9 mouse cellular contexts compared by ENCODE assay signal in the genomic region with DNA sequence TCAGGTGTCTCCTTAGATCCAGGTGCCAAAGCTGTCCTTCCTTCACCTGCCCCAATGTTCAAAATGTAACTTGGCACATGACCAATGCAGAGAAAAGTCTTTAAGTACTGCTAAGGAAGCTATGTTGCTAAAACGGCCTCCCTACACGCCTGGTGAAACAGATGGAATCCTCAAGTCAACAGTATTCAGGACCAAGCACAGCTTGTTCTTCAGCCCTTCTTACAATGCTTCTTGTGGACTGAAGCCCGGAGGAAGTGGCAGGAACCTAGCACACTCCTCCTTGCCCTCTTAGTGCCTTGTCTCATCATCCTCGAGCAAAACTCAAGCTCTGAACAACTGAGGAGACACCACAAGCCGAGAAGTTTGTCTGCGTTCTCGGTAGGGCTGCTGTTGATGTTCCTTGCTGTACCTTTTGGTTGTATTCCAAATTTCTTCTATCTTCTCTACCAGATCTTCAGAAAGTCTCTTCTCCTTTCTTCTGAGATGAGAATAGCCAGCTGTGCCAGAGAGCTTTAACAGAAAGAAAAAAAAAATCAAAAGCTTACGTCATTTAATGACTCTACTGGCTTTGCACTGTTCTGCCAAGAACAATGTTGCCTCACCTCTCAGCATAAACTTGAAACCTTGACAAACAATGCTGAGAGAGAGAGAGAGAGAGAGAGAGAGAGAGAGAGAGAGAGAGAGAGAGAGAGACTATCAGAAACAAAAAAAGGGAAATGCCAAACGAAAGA. TPM values are rescaled to one million over a fixed set of nuclear protein-coding genes. Genes with fewer than 3 reads are reported as not detected.
DNase-seq lines count a peak whose midpoint lies in the region; ATAC-seq and TF ChIP-seq lines count a peak whose summit lies in the region.
"Had no signal": no experiment of that assay in that cellular context is flagged by ENCODE, and none has a peak within 500 bp of the region (broad histone marks: within the 10 kb centered on the region; RNA-seq: fewer than 3 reads in every experiment).

No protein-coding gene starts in this region.

- no peak overlapping the region for H3K27ac ChIP-seq in liver, adult 2 months (replicated peaks; ENCODE audit: insufficient read depth, low read depth, low read length)
- H3K27ac ChIP-seq in liver, embryonic 11.5 days (ENCODE audit: low read depth, low read length): no peak overlapping the region
- H3K27ac ChIP-seq in kidney, embryonic 14.5 days (ENCODE audit: low read depth, low read length): 0 out of 2 replicates have a peak overlapping the region, but pooled peaks have one; percentile 3
- H3K27ac ChIP-seq: limb, embryonic 13.5 days had no signal

- H3K79me2 ChIP-seq in liver, adult 2 months (ENCODE audit: control insufficient read depth, insufficient read depth, low read length): no peaks in the 10 kb centered on the region; the same call in 1 of the 2 replicates
- H3K79me2 ChIP-seq in myocyte (ENCODE audit: control insufficient read depth, insufficient read depth): no peaks in the 10 kb centered on the region

- TF ChIP-seq CTCF in liver, adult 2 months (IDR thresholded peaks at IDR 0.05; ENCODE audit: low read depth, low read length): no peak

- H3K27me3 ChIP-seq in liver, adult 2 months (ENCODE audit: control insufficient read depth, insufficient read depth, low read length): no peaks in the 10 kb centered on the region
- no peaks in the 10 kb centered on the region for H3K27me3 ChIP-seq in liver, embryonic 11.5 days (replicated peaks; ENCODE audit: control insufficient read depth, insufficient read depth, low read length)
- H3K27me3 ChIP-seq in kidney, embryonic 14.5 days (ENCODE audit: control insufficient read depth, insufficient read depth, low read length): no peaks in the 10 kb centered on the region
- H3K27me3 ChIP-seq in myocyte (ENCODE audit: control insufficient read depth, insufficient read depth, insufficient read length): no peaks in the 10 kb centered on the region
- H3K27me3 ChIP-seq: limb, embryonic 13.5 days had no signal

- H3ac ChIP-seq in myocyte (ENCODE audit: control insufficient read depth, insufficient read length): no peak overlapping the region

- no peak overlapping the region for H3K9ac ChIP-seq in liver, adult 2 months (ENCODE audit: low read depth, low read length)
- H3K9ac ChIP-seq in liver, embryonic 11.5 days (ENCODE audit: low read depth, low read length): no peak overlapping the region
- no peak overlapping the region for H3K9ac ChIP-seq in kidney, embryonic 14.5 days (ENCODE audit: low read depth, low read length)
- H3K9ac ChIP-seq: limb, embryonic 13.5 days had no signal

- H3K4me2 ChIP-seq in liver, embryonic 11.5 days: no peak overlapping the region
- H3K4me2 ChIP-seq in kidney, embryonic 14.5 days (replicated peaks; ENCODE audit: low read depth, low read length): no peak overlapping the region
- H3K4me2 ChIP-seq in myocyte (ENCODE audit: low read depth): peak overlapping the region; percentile 27
- H3K4me2 ChIP-seq: limb, embryonic 13.5 days had no signal

- peak; percentile 85 for DNase-seq in liver, adult 2 months (ENCODE audit: extremely low read depth, low read depth, low spot score)
- DNase-seq in liver, embryonic 11.5 days (ENCODE audit: low spot score): no peak
- peak; percentile 84 for DNase-seq in fat pad, adult 2 months (ENCODE audit: extremely low read depth, low read depth, low spot score)
- DNase-seq in Muller cell, postnatal 12 days (ENCODE audit: inconsistent ontology term): no peak
- no peak for DNase-seq in thymus, adult 18-20 months
- no peak for DNase-seq in T-cell, adult 2 months (ENCODE audit: low spot score)

- no peaks in the 10 kb centered on the region for H3K36me3 ChIP-seq in liver, adult 2 months (ENCODE audit: control insufficient read depth, insufficient read depth, low read length)
- H3K36me3 ChIP-seq in liver, embryonic 11.5 days (ENCODE audit: control insufficient read depth, insufficient read depth, low read length): no peaks in the 10 kb centered on the region
- no peaks in the 10 kb centered on the region for H3K36me3 ChIP-seq in kidney, embryonic 14.5 days (ENCODE audit: control insufficient read depth, insufficient read depth, low read length)
- H3K36me3 ChIP-seq in myocyte (ENCODE audit: control insufficient read depth, insufficient read depth): no peaks in the 10 kb centered on the region

- H3K4me3 ChIP-seq in liver, adult 2 months (ENCODE audit: insufficient read depth, low read depth, low read length): no peak overlapping the region
- no peak overlapping the region for H3K4me3 ChIP-seq in liver, embryonic 11.5 days (ENCODE audit: low read depth, low read length)
- no peak overlapping the region for H3K4me3 ChIP-seq in kidney, embryonic 14.5 days (ENCODE audit: low read length)
- no peak overlapping the region for H3K4me3 ChIP-seq in myocyte
- H3K4me3 ChIP-seq: limb, embryonic 13.5 days had no signal

- no peak for TF ChIP-seq POLR2A in liver, adult 2 months (IDR thresholded peaks at IDR 0.05; ENCODE audit: extremely low read depth, insufficient read depth, low read length)
- TF ChIP-seq POLR2A in myocyte (IDR thresholded peaks at IDR 0.05; ENCODE audit: insufficient read length, low read depth): no peak

- no peak for ATAC-seq in liver, embryonic 11.5 days (replicated peaks; ENCODE audit: low FRiP score)
- no peak for ATAC-seq in kidney, embryonic 14.5 days (ENCODE audit: low FRiP score, low TSS enrichment)

- peaks cover 4% of the 10 kb centered on the region; the same call in 1 of the 2 replicates for H3K4me1 ChIP-seq in liver, adult 2 months (ENCODE audit: control insufficient read depth, insufficient read depth, low read length)
- H3K4me1 ChIP-seq in liver, embryonic 11.5 days (replicated peaks; ENCODE audit: control insufficient read depth, insufficient read depth, low read length): no peaks in the 10 kb centered on the region
- no peaks in the 10 kb centered on the region for H3K4me1 ChIP-seq in kidney, embryonic 14.5 days (ENCODE audit: control insufficient read depth, insufficient read depth, low read length)
- H3K4me1 ChIP-seq: limb, embryonic 13.5 days had no signal

- no peaks in the 10 kb centered on the region for H3K9me3 ChIP-seq in liver, embryonic 11.5 days (ENCODE audit: control insufficient read depth, low read length)
- H3K9me3 ChIP-seq in kidney, embryonic 14.5 days (ENCODE audit: control insufficient read depth, low read length): no peaks in the 10 kb centered on the region
- H3K9me3 ChIP-seq: limb, embryonic 13.5 days had no signal

- 68% methylated on average over 9 of the region's 9 CpGs for WGBS in liver, adult 2 months
- 82% methylated on average over 9 of the region's 9 CpGs for WGBS in liver, embryonic 11.5 days
- WGBS in kidney, embryonic 14.5 days: 70% methylated on average over 9 of the region's 9 CpGs

TF ChIP-seq in myocyte, 11 proteins besides CTCF, POLR2A, EP300 and RAD21:
- TF ChIP-seq E2F4 (IDR thresholded peaks at IDR 0.05; ENCODE audit: insufficient read depth): no peak
- TF ChIP-seq CEBPB (IDR thresholded peaks at IDR 0.05; ENCODE audit: insufficient read depth, poor library complexity, severe bottlenecking): peak; percentile 66; the same call in 1 of the 2 replicates

RNA-seq across cellular contexts. Expression of a gene that starts 33.3 kb away (rescaled TPM):
- 2.9 and 3.0 TPM in 2 replicates for total RNA-seq in liver, adult 2 months (2014; rRNA removed)
- polyA plus RNA-seq in liver, adult 2 months (2012; rRNA removed): 1.0 and 1.3 TPM in 2 replicates
- 5.8 and 6.0 TPM in 2 replicates for polyA plus RNA-seq in liver, embryonic 11.5 days (2014; fragmentation: Nextera tagmentation; extraction: Ambion mirVana)
- polyA plus RNA-seq in kidney, embryonic 14.5 days (2014; fragmentation: Nextera tagmentation; extraction: Ambion mirVana): 4.8 and 10.3 TPM in 2 replicates
- polyA plus RNA-seq in myocyte (2012; fragmentation: generic; extraction: Trizol): 2.6 TPM

RNA-seq across cellular contexts. Expression of a gene that starts 48.8 kb away (rescaled TPM):
- total RNA-seq in liver, adult 2 months (2014; rRNA removed): 0.46 TPM in 1 of 2 replicates, not detected in the other
- polyA plus RNA-seq in liver, adult 2 months (2012; rRNA removed): not detected in 2 replicates
- 0.23 and 0.95 TPM in 2 replicates for polyA plus RNA-seq in liver, embryonic 11.5 days (2014; fragmentation: Nextera tagmentation; extraction: Ambion mirVana)
- polyA plus RNA-seq in kidney, embryonic 14.5 days (2014; fragmentation: Nextera tagmentation; extraction: Ambion mirVana): 1.4 and 1.6 TPM in 2 replicates
- polyA plus RNA-seq in myocyte (2012; fragmentation: generic; extraction: Trizol): 8.6 TPM

Comparison
In these comparisons a context has a peak if more than half of its experiments do, and no peak if none do; other contexts are left out.
1. DNase-seq: peak in liver, adult 2 months (single experiment) and fat pad, adult 2 months (single experiment); none in liver, embryonic 11.5 days (single experiment), Muller cell, postnatal 12 days (single experiment), thymus, adult 18-20 months (0 of 2) and T-cell, adult 2 months (single experiment).